Mouse (Mus musculus) liver, postnatal 0 days (tissue): ENCODE results near the gene Srrm1. TPM values are rescaled to one million over a fixed set of nuclear protein-coding genes. Genes with fewer than 3 reads are reported as not detected.
A peak's percentile ranks its signal among the peaks of the same experiment; 100 is the strongest.
"Not testable (repeated sequence)": the region's sequence is repeated elsewhere in the genome, so short reads cannot be mapped to it uniquely, and the experiment has no call there.

Experiments used
- ATAC-seq: fragments of 200-750 bp; cut with Nextera tagmentation; 2 replicates; pipeline ENCODE4 v1.8.0; 2017; ENCODE audit warnings: mild to moderate bottlenecking, moderate library complexity
- DNase-seq: peaks from one replicate; pipeline ENCODE4 v3.0.0-alpha.2; 2016
- H3K27ac ChIP-seq: fragments of 300-500 bp; sonication (generic); 2 replicates; pipeline ENCODE4 v1.5.1; 2014; ENCODE audit warnings: antibody characterized with exemption, moderate library complexity, mild to moderate bottlenecking, low read depth
- H3K27me3 ChIP-seq: fragments of 300-500 bp; sonication (generic); 2 replicates; pipeline ENCODE4 v1.6.1; 2014; ENCODE audit warnings: low read length, control low read depth, mixed read lengths; ENCODE audit not compliant: insufficient read depth
- H3K36me3 ChIP-seq: fragments of 300-500 bp; sonication (generic); replicated peaks from 2 replicates; pipeline ENCODE4 v1.6.1; 2014; ENCODE audit warnings: mild to moderate bottlenecking, control low read depth, low read length, moderate library complexity, mixed read lengths; ENCODE audit not compliant: insufficient read depth
- H3K4me1 ChIP-seq: fragments of 300-500 bp; sonication (generic); 2 replicates; pipeline ENCODE4 v1.6.1; 2014; ENCODE audit warnings: antibody characterized with exemption, mild to moderate bottlenecking, control low read depth; ENCODE audit not compliant: insufficient read depth
- H3K4me2 ChIP-seq: fragments of 300-500 bp; sonication (generic); 2 replicates; pipeline ENCODE4 v1.6.1; 2014; ENCODE audit warnings: low read depth, mild to moderate bottlenecking, low read length, moderate library complexity, mixed read lengths
- H3K4me3 ChIP-seq: fragments of 300-500 bp; sonication (generic); 2 replicates; pipeline ENCODE4 v1.5.1; 2014; ENCODE audit warnings: low read depth, low read length
- H3K9ac ChIP-seq: fragments of 300-500 bp; sonication (generic); replicated peaks from 2 replicates; pipeline ENCODE4 v1.6.1; 2014; ENCODE audit warnings: mild to moderate bottlenecking, moderate library complexity
- H3K9me3 ChIP-seq: fragments of 300-500 bp; sonication (generic); 2 replicates; pipeline ENCODE4 v1.6.1; 2016; ENCODE audit warnings: mild to moderate bottlenecking, control low read depth, low read length, mixed read lengths
- CTCF ChIP-seq: sonication (generic); IDR thresholded peaks from 2 replicates; pipeline ENCODE4 v1.5.1; 2016; ENCODE audit warnings: antibody characterized with exemption, low read depth
- EP300 ChIP-seq: IDR thresholded peaks from 2 replicates; pipeline ENCODE4 v1.6.1; 2016; ENCODE audit warnings: antibody characterized with exemption, low read depth, mild to moderate bottlenecking
- WGBS: fragments of 180-500 bp; shearing (Covaris S2); extraction: QIAGEN DNeasy Blood & Tissue Kit; methylation state at CpG from one replicate; pipeline ENCODE4 v1.1.7; 2014; ENCODE audit not compliant: insufficient replicate concordance; 5-methylcytosine and 5-hydroxymethylcytosine counted together
- polyA plus RNA-seq: library from polyadenylated mRNA; unstranded; fragments of >200 nt; fragmentation: Nextera tagmentation; extraction: Ambion mirVana; gene quantifications from 2 replicates; pipeline ENCODE4 v1.2.1, GENCODE M21; 2015

Gene Srrm1
- polyA plus RNA-seq, 1 experiment from 2014 or later: 90.6 TPM

- DNase-seq (no peak), ATAC-seq (no peak)
- H3K4me3 ChIP-seq: no peak overlapping the region
- H3K27ac ChIP-seq: no peak overlapping the region
- H3K9ac ChIP-seq: no peak overlapping the region
- 73% methylated on average over 12 of the region's 12 CpGs for WGBS
- TF ChIP-seq CTCF: no peak
- TF ChIP-seq EP300: no peak
- H3K4me2 ChIP-seq: no peak overlapping the region
- no peaks in the 10 kb centered on the region for H3K36me3 ChIP-seq
- peaks cover 11% of the 10 kb centered on the region for H3K4me1 ChIP-seq
- no peaks in the 10 kb centered on the region for H3K9me3 ChIP-seq
- no peaks in the 10 kb centered on the region for H3K27me3 ChIP-seq
These were observed 4.2 kb upstream of the Srrm1 start for GRCm38 (mm10) chr4:135357221-135357920.

GRCm38 (mm10) chr4:135355886-135356550, 2.9 kb upstream of the Srrm1 start:
- WGBS: 70% methylated on average over 9 of the region's 9 CpGs
- H3K4me1 ChIP-seq: peaks cover 20% of the 10 kb centered on the region
- H3K36me3 ChIP-seq: no peaks in the 10 kb centered on the region
- no peak overlapping the region for H3K4me3 ChIP-seq
- H3K9ac ChIP-seq: no peak overlapping the region
- no peak overlapping the region for H3K27ac ChIP-seq
- DNase-seq (no peak), ATAC-seq (no peak)
- H3K9me3 ChIP-seq: no peaks in the 10 kb centered on the region
- H3K27me3 ChIP-seq: no peaks in the 10 kb centered on the region
- no peak for TF ChIP-seq EP300
- no peak for TF ChIP-seq CTCF
- H3K4me2 ChIP-seq: no peak overlapping the region

- H3K27me3 ChIP-seq, ATAC-seq, DNase-seq, H3K9ac ChIP-seq, H3K9me3 ChIP-seq, H3K36me3 ChIP-seq: not testable (repeated sequence)
- H3K27ac ChIP-seq: peak overlapping the region; percentile 97
- peak overlapping the region; percentile 88 for H3K4me2 ChIP-seq
- peaks cover 21% of the 10 kb centered on the region for H3K4me1 ChIP-seq
- H3K4me3 ChIP-seq: 0 out of 2 replicates have a peak overlapping the region, but pooled peaks have one; percentile 93
These were observed 1.6 kb upstream of the Srrm1 start for GRCm38 (mm10) chr4:135354751-135355150.

GRCm38 (mm10) chr4:135353794-135354450, 801 bp upstream of the Srrm1 start:
- 8% methylated on average over 12 of the region's 12 CpGs for WGBS
- H3K36me3 ChIP-seq: peaks cover 7% of the 10 kb centered on the region
- peak overlapping the region; percentile 97 for H3K27ac ChIP-seq
- no peak for TF ChIP-seq CTCF
- peak; percentile 55; the same call in 1 of the 2 replicates for TF ChIP-seq EP300
- peak overlapping the region; percentile 93 for H3K4me3 ChIP-seq
- H3K9me3 ChIP-seq: no peaks in the 10 kb centered on the region
- DNase-seq: peak; percentile 34
- no peak; the same call in 1 of the 2 replicates for ATAC-seq
- H3K4me1 ChIP-seq: peaks cover 21% of the 10 kb centered on the region
- H3K9ac ChIP-seq: peak overlapping the region; percentile 63
- no peaks in the 10 kb centered on the region for H3K27me3 ChIP-seq
- peak overlapping the region; percentile 88 for H3K4me2 ChIP-seq

- H3K27ac ChIP-seq: peak overlapping the region; percentile 97
- no peaks in the 10 kb centered on the region for H3K9me3 ChIP-seq
- peak; percentile 40 for ATAC-seq
- H3K9ac ChIP-seq: peak overlapping the region; percentile 100
- peak overlapping the region; percentile 69 for H3K4me2 ChIP-seq
- peaks cover 21% of the 10 kb centered on the region for H3K4me1 ChIP-seq
- peaks cover 14% of the 10 kb centered on the region for H3K36me3 ChIP-seq
- WGBS: under 1% methylated on average over 47 of the region's 67 CpGs
- no peaks in the 10 kb centered on the region for H3K27me3 ChIP-seq
- TF ChIP-seq EP300 (no peak), CTCF (no peak)
- H3K4me3 ChIP-seq: peak overlapping the region; percentile 93
- DNase-seq: peak; percentile 67
These were observed 625 bp downstream of the Srrm1 start for GRCm38 (mm10) chr4:135352326-135353065.
